Mouse (Mus musculus) lung, postnatal 14 days (tissue): ENCODE results near the gene Jmjd6.

Source experiments
- DNase-seq: peaks from one replicate; pipeline ENCODE4 v3.0.0; 2021

Gene Jmjd6

GRCm38 (mm10) chr11:116802709-116803108 lies 40.5 kb downstream of the Jmjd6 start:
- no peak for DNase-seq

- DNase-seq = no peak
These were observed 42.1 kb downstream of the Jmjd6 start for GRCm38 (mm10) chr11:116801106-116801505.

GRCm38 (mm10) chr11:116799364-116799763 lies 43.9 kb downstream of the Jmjd6 start:
- no peak for DNase-seq
